Mouse (Mus musculus): Measurements from ENCODE around the gene Plcxd2. TPM values are rescaled to one million over a fixed set of nuclear protein-coding genes. Genes with fewer than 3 reads are reported as not detected.
A peak's percentile ranks its signal among the peaks of the same experiment; 100 is the strongest.

Gene Plcxd2
- polyA plus RNA-seq, 1 experiment from 2014 or later = 1.1 TPM

DNA sequence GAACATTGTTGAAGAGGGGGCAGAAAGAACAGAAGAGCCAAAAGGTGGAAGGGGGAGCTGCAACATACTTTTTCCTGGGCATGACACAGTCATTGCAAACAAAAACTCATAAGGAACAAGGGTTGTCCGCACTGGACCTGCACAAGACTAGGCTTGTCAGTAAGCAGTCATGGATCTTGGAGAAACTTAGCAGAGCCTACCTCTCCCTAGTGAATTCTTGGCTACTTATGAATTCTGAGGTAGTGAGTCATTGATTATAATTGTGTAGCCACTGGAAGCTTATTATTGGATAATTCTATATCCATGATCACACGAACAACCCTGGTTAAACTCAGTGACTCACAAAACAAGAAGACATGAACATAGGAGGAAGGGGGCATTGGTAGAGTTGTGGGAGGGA lies 63.7 kb downstream of the Plcxd2 start:
- no peak for DNase-seq (ENCODE audit: low spot score)
- Histone ChIP-seq H3K27me3 (ENCODE audit: low read depth, poor library complexity, severe bottlenecking) (no peaks in the 10 kb centered on the region), H3K4me1 (peaks cover 7% of the 10 kb centered on the region), H3K27ac (no peak overlapping the region), H3K4me3 (no peak overlapping the region), H3K36me3 (no peaks in the 10 kb centered on the region), H3K9me3 (replicated peaks) (no peaks in the 10 kb centered on the region)
- 96% methylated on average over 2 of the region's 2 CpGs for WGBS

DNA sequence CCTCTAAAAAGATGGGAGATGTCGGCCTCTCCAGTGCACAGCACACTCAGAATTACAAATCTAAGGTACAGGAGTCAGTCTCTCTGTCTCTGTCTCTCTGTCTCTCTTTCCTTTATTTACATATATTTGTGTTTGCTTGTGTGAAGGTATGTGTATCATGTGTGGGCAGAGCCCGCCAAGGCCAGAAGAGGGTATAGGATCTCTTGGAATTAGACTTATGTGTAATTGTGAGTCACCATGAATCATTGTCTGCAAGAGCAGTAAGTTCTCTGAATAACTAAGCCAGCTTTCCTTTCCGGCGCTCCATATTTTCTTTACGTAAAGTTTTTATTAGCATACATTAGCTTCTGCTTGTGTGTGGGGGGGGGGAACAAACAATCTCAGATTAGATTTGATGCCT lies 64.4 kb downstream of the Plcxd2 start:
- H3K27me3 ChIP-seq (ENCODE audit: low read depth, poor library complexity, severe bottlenecking) = no peaks in the 10 kb centered on the region
- H3K27ac ChIP-seq = no peak overlapping the region
- WGBS = 92% methylated on average over 5 of the region's 5 CpGs
- no peak overlapping the region for H3K4me3 ChIP-seq
- H3K4me1 ChIP-seq = peaks cover 7% of the 10 kb centered on the region
- H3K36me3 ChIP-seq = no peaks in the 10 kb centered on the region
- DNase-seq (ENCODE audit: low spot score) = no peak
- H3K9me3 ChIP-seq (replicated peaks) = no peaks in the 10 kb centered on the region

DNA sequence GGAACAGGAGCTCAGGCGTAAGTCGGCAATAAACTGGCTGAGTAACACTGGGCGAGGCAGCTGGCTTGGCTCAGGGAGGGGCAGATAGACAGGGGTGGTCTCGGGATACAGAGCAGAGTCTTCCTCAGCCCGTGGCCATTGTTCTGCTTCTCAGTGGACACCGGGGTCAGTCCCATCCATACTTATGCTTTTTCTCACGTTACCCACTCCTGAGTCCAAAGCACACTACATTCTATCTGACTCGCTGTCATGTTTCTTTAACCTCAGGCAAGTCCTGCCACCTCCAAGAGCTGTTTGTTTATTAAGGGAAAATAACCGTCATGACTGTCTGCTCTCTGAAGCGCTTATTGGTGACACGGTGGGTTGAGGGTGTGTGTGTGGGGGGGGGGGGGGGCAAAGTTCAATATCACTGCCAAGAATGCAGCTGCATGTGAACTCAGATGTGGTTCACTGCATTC lies 64.8 kb downstream of the Plcxd2 start:
- 54% methylated on average over 11 of the region's 11 CpGs for WGBS
- no peak for DNase-seq (ENCODE audit: low spot score)
- Histone ChIP-seq H3K9me3 (replicated peaks) (no peaks in the 10 kb centered on the region), H3K36me3 (no peaks in the 10 kb centered on the region), H3K4me3 (no peak overlapping the region), H3K4me1 (peaks cover 7% of the 10 kb centered on the region), H3K27me3 (ENCODE audit: low read depth, poor library complexity, severe bottlenecking) (no peaks in the 10 kb centered on the region), H3K27ac (no peak overlapping the region)

DNA sequence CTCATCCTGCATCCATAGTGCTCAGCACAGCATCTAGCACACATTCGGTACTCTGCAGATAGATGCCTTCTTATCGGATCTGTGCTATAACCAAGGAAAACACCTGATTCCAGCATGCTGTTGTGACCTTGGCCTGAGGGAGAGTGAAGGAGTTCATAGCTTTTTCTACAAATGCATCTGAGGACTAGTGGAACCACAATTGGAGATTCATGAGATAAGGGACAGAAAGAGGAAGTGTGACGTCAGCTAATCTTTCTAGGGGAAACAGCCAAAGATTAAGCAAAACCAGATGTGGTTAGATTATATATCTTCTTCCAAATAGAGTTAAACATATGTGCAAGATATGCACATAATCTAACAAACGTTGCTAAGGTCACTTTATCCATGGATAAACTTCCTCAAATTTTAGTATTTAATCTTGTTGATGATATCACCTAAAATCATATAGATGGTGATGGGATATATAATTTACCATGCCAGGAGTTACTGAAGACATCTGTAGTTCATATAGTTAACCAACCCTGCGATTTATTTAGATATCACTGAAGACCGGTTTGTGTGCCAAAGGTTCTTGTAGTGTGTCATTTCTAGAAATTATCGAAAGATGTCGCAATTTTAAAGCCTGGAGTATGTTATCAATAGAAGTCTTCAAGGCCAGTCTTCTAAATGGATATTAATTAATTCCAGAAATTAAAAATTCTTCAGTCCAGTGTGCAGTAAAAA lies 67.7 kb downstream of the Plcxd2 start:
- H3K9me3 ChIP-seq (replicated peaks) = 0 out of 2 replicates have a peak, but pooled peaks cover 2% of the 10 kb centered on the region
- WGBS = 80% methylated on average over 8 of the region's 8 CpGs

DNA sequence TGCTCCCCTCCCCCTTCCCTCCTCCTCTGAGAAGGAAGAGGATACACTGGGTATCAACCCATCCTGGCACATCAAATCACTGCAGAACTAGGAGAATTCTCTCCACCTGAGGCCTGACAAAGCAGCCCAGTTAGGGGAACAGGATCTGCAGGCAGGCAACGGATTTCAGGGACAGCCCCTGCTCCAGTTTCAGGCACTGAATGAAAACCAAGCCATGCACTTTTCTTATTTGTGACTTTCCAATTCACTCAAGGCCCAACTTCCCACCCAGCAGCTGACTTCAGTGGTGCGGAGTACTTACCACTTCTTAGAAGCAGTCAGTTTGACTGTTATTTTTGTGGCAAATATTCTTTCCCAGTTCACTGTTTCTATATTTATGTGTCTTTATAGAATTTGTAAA lies 69.3 kb downstream of the Plcxd2 start:
- Histone ChIP-seq H3K36me3 (no peaks in the 10 kb centered on the region), H3K9me3 (replicated peaks) (0 out of 2 replicates have a peak, but pooled peaks cover 2% of the 10 kb centered on the region), H3K27me3 (ENCODE audit: low read depth, poor library complexity, severe bottlenecking) (no peaks in the 10 kb centered on the region), H3K4me3 (no peak overlapping the region), H3K27ac (no peak overlapping the region), H3K4me1 (peaks cover 13% of the 10 kb centered on the region)
- WGBS = 87% methylated on average over 2 of the region's 2 CpGs
- no peak for DNase-seq (ENCODE audit: low spot score)

More for the DNA sequence above, 67.7 kb downstream of the Plcxd2 start:
- no peaks in the 10 kb centered on the region for H3K36me3 ChIP-seq
- no peak overlapping the region for H3K4me3 ChIP-seq
- no peak overlapping the region for H3K27ac ChIP-seq
- H3K27me3 ChIP-seq (ENCODE audit: low read depth, poor library complexity, severe bottlenecking) = no peaks in the 10 kb centered on the region
- peaks cover 7% of the 10 kb centered on the region for H3K4me1 ChIP-seq
- no peak for DNase-seq (ENCODE audit: low spot score)

DNA sequence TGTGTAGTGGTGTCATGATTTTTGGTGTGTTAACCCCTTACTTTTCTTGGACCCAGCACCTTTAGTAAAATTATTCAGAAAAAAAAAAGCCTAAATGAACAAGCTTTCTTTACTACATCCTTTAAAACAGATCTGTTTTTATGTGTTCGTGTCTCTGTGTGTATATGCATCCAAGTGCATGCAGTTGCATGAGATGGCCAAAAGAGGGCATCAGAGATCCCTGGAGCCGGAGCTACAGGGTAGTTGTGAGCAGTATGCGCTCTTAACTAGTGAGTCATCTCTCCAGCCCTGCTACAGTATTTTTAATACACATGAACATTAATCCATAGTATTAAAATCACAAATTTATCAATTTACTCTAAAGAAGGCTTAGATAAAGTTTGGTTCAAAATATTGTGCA lies 70.6 kb downstream of the Plcxd2 start:
- H3K27me3 ChIP-seq (ENCODE audit: low read depth, poor library complexity, severe bottlenecking) = no peaks in the 10 kb centered on the region
- WGBS = 96% methylated on average over 3 of the region's 3 CpGs
- H3K36me3 ChIP-seq = no peaks in the 10 kb centered on the region
- peaks cover 13% of the 10 kb centered on the region; the same call in 1 of the 2 replicates for H3K4me1 ChIP-seq
- no peak overlapping the region for H3K27ac ChIP-seq
- no peak overlapping the region for H3K4me3 ChIP-seq
- H3K9me3 ChIP-seq (replicated peaks) = 0 out of 2 replicates have a peak, but pooled peaks cover 2% of the 10 kb centered on the region
- DNase-seq (ENCODE audit: low spot score) = no peak

DNA sequence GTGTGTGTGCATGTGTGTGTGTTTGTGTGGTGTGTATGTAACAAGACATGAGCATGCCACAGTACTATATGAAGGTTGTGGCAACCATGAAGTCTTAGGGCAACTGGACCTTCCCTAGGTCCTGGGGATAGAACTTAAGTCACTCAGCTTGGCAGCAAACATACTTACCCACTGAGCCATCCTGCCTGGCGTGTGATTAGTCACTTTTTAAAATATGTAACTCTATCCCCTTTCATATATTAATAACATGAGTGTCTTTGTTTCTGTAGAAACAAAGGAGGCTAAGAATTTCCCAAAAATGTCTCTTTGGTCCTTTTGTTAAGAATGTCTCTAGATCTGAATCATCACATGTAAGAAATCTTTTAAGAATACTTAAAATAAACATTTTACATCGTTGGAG lies 72.6 kb downstream of the Plcxd2 start:
- peaks cover 18% of the 10 kb centered on the region; the same call in 1 of the 2 replicates for H3K4me1 ChIP-seq
- WGBS = 75% methylated on average over 2 of the region's 2 CpGs
- no peak for DNase-seq (ENCODE audit: low spot score)
- no peak overlapping the region for H3K4me3 ChIP-seq
- 0 out of 2 replicates have a peak, but pooled peaks cover 2% of the 10 kb centered on the region for H3K9me3 ChIP-seq (replicated peaks)
- no peaks in the 10 kb centered on the region for H3K36me3 ChIP-seq
- no peaks in the 10 kb centered on the region for H3K27me3 ChIP-seq (ENCODE audit: low read depth, poor library complexity, severe bottlenecking)
- no peak overlapping the region for H3K27ac ChIP-seq

DNA sequence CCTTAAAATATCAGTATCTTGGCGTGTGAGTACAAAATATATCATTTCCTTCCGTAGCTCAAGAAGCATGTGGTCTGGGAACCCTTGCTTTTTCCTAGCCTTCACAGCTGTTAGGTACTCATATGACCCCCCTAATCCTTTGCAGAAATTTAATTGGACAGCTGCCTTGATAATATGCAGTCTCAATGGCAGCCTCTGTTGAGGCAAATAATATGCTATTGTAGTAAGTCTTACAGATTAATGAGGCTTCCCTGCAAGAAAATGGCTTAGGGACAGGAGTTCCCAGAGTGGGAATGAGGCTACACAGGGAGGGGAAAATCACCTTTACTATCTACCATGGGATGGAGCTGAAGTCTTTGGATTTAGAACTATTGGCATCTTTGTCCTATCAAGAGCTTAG lies 73.5 kb downstream of the Plcxd2 start:
- no peak overlapping the region for H3K27ac ChIP-seq
- WGBS = 91% methylated on average over 2 of the region's 2 CpGs
- H3K9me3 ChIP-seq (replicated peaks) = 0 out of 2 replicates have a peak, but pooled peaks cover 2% of the 10 kb centered on the region
- H3K4me3 ChIP-seq = no peak overlapping the region
- H3K4me1 ChIP-seq = peaks cover 18% of the 10 kb centered on the region; the same call in 1 of the 2 replicates
- no peaks in the 10 kb centered on the region for H3K27me3 ChIP-seq (ENCODE audit: low read depth, poor library complexity, severe bottlenecking)
- H3K36me3 ChIP-seq = no peaks in the 10 kb centered on the region
- no peak for DNase-seq (ENCODE audit: low spot score)

DNA sequence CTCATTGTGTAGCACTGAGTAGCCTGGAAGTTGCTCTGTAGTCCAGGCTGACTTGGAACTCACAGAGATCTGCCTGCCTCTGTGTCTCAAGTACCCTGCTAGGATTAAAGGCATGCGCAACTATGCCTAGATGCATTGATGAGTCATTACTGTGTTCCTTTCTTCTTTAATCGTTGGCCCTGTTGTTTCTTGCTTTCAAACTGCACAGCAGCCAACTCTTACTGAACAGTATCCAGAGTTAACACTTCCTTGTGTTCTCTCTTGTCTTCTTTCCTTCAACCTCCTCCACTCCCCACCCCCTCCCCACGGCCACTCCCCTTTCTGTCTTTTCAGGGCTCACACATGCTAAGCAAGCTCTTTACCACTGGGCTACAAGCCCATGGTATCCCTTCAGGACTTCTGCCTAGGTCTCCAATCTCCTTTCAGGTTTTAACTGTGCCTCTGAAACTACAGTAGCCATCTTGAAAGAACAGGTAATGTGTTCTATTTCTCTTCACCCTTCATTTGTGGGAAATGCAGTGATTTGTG lies 74.0 kb downstream of the Plcxd2 start:
- WGBS = 93% methylated on average over 3 of the region's 3 CpGs
- Histone ChIP-seq H3K36me3 (no peaks in the 10 kb centered on the region), H3K9me3 (replicated peaks) (0 out of 2 replicates have a peak, but pooled peaks cover 2% of the 10 kb centered on the region), H3K27me3 (ENCODE audit: low read depth, poor library complexity, severe bottlenecking) (no peaks in the 10 kb centered on the region), H3K4me3 (no peak overlapping the region), H3K4me1 (peaks cover 18% of the 10 kb centered on the region; the same call in 1 of the 2 replicates), H3K27ac (no peak overlapping the region)
- no peak for DNase-seq (ENCODE audit: low spot score)

DNA sequence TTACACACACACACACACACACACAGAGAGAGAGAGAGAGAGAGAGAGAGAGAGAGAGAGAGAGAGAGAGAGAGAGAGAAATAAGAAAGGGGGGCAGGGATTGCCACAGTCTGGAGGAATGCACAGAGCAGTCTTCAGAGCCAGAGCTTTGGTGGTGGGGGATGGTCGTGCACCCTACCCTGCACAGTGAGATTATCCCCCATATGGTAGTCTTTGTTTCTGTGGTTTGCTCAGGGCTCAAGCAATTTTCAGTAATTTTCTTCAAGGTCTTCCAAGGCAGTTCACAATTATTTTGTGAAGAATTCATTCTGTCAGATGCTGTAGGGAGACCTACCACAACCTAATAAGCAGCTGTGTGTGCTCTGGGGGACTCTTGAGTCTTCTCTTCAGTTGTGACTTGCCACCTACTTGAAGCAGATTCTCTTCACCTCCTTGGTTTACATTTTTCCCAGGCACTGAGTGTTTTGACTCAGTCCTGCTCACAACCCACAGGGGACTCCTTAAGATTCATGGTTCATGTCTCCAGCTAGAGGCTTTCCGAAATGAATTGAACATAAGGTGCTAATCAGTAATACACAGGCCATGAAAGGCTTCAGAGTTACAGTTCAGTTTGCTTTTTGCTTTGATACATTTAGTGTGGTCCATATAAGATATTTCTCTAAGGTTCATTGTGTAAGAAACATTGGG lies 75.2 kb downstream of the Plcxd2 start:
- 62% methylated on average over 2 of the region's 2 CpGs for WGBS
- Histone ChIP-seq H3K9me3 (replicated peaks) (0 out of 2 replicates have a peak, but pooled peaks cover 2% of the 10 kb centered on the region), H3K27me3 (ENCODE audit: low read depth, poor library complexity, severe bottlenecking) (no peaks in the 10 kb centered on the region), H3K36me3 (no peaks in the 10 kb centered on the region), H3K4me3 (no peak overlapping the region), H3K27ac (peak overlapping the region; percentile 44; the same call in 1 of the 2 replicates), H3K4me1 (peaks cover 18% of the 10 kb centered on the region; the same call in 1 of the 2 replicates)
- DNase-seq (ENCODE audit: low spot score) = no peak

DNA sequence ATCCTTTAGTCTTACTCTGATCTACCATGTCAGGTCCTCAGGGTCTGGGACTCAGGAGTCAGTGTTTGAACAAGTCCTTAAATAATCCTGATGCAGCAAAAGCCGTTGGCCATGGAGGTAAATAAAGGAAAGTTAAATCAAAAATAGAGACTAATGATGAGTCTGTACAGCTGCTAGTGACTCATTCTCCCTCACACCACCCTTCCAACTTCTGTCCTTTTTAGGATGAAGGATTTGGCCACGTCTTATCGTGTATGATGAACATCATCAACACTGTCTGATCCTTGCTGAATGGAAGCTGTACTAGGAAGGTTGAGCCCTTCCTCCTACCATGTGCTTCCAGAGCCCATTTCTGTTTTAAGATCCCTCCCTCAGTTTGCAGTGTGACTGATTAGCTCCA lies 79.7 kb downstream of the Plcxd2 start:
- no peak for DNase-seq (ENCODE audit: low spot score)
- H3K9me3 ChIP-seq (replicated peaks) = no peaks in the 10 kb centered on the region
- H3K27ac ChIP-seq = no peak overlapping the region
- 94% methylated on average over 3 of the region's 3 CpGs for WGBS
- no peaks in the 10 kb centered on the region for H3K27me3 ChIP-seq (ENCODE audit: low read depth, poor library complexity, severe bottlenecking)
- H3K36me3 ChIP-seq = no peaks in the 10 kb centered on the region
- no peak overlapping the region for H3K4me3 ChIP-seq
- H3K4me1 ChIP-seq = peaks cover 12% of the 10 kb centered on the region; the same call in 1 of the 2 replicates

DNA sequence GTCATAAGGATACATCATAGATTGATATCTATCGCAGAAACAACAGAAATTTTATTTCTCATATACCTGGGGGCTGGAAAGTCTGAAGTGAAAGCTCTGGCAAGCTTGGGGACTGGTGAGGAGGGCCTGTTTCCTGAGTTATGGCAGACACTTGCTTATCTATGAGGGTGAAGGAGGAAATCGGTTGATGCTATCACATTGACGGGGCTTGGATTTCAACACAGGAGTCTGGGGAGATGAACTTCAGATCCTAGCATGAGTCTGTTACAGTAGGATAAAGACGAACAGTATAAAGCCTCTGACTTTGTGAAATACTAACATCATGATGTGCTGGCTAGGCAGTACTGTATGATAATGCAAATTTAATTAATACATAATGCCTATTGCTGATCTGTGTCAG lies 81.9 kb downstream of the Plcxd2 start:
- H3K27me3 ChIP-seq (ENCODE audit: low read depth, poor library complexity, severe bottlenecking) = no peaks in the 10 kb centered on the region
- no peak overlapping the region for H3K27ac ChIP-seq
- no peaks in the 10 kb centered on the region for H3K36me3 ChIP-seq
- no peak overlapping the region for H3K4me3 ChIP-seq
- no peak for DNase-seq (ENCODE audit: low spot score)
- peaks cover 14% of the 10 kb centered on the region for H3K4me1 ChIP-seq
- 84% methylated on average over 4 of the region's 4 CpGs for WGBS
- no peaks in the 10 kb centered on the region for H3K9me3 ChIP-seq (replicated peaks)

DNA sequence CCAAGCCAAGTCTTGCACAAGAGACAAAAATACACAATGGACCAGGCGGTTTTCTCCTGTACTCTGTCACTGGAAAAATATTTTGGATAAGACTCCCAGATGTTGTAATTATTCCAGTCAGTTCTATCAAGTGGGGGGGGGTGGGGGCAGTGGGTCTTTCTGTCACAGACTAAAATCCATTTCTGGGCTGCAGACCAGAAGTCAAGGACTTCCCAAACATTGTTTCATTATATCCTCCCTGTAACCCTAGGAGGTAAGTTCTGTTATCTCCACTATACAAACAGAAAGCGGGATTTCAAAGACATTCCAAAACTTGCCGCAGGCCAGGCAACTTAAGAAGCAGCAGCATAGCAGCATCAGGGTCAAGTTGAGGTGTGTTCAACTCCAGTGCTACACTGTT lies 82.4 kb downstream of the Plcxd2 start:
- Histone ChIP-seq H3K4me1 (peaks cover 14% of the 10 kb centered on the region), H3K9me3 (replicated peaks) (no peaks in the 10 kb centered on the region), H3K27ac (no peak overlapping the region), H3K4me3 (no peak overlapping the region), H3K36me3 (no peaks in the 10 kb centered on the region), H3K27me3 (ENCODE audit: low read depth, poor library complexity, severe bottlenecking) (no peaks in the 10 kb centered on the region)
- WGBS = 51% methylated on average over 3 of the region's 3 CpGs
- DNase-seq (ENCODE audit: low spot score) = no peak
